Mouse (Mus musculus) myocyte (in vitro differentiated cells): ENCODE measurements around the gene Ppp1r14a.

ENCODE experiments used
- E2F4 ChIP-seq: IDR thresholded peaks from one replicate; pipeline ENCODE4 v1.6.1; 2011; ENCODE audit warnings: mild to moderate bottlenecking, control low read depth, moderate library complexity; ENCODE audit not compliant: insufficient read depth
- MAX ChIP-seq: IDR thresholded peaks from one replicate; pipeline ENCODE4 v1.6.1; 2011; ENCODE audit warnings: low read depth, mild to moderate bottlenecking, control low read depth
- MYOD1 ChIP-seq, 3 experiments: IDR thresholded peaks; one replicate each; pipeline ENCODE4 v1.6.1; 2011; ENCODE audit warnings: control low read depth in 2 of 3, low read depth in 2 of 3, mild to moderate bottlenecking in 2 of 3, moderate library complexity in 1 of 3; ENCODE audit not compliant: insufficient read length in 2 of 3, control insufficient read depth in 1 of 3
- MYOG ChIP-seq, 3 experiments: IDR thresholded peaks; one replicate each; pipeline ENCODE4 v1.6.1; 2011; ENCODE audit warnings: control low read depth in 2 of 3, low read depth in 2 of 3, mild to moderate bottlenecking in 2 of 3; ENCODE audit not compliant: insufficient read length in 2 of 3, control insufficient read depth in 1 of 3, insufficient read depth in 1 of 3
- POLR2A ChIP-seq: IDR thresholded peaks from one replicate; pipeline ENCODE4 v1.6.1; 2011; ENCODE audit warnings: low read depth, mild to moderate bottlenecking, control low read depth, moderate library complexity; ENCODE audit not compliant: insufficient read length
- POLR2AphosphoS2 ChIP-seq: IDR thresholded peaks from one replicate; pipeline ENCODE4 v1.6.1; 2011; ENCODE audit warnings: low read depth, control low read depth; ENCODE audit not compliant: insufficient read length
- SRF ChIP-seq: IDR thresholded peaks from one replicate; pipeline ENCODE4 v1.6.1; 2011; ENCODE audit warnings: low read depth; ENCODE audit not compliant: control insufficient read depth, insufficient read length
- USF1 ChIP-seq: IDR thresholded peaks from one replicate; pipeline ENCODE4 v1.6.1; 2011; ENCODE audit warnings: low read depth, mild to moderate bottlenecking, control low read depth, moderate library complexity

- TF ChIP-seq POLR2AphosphoS2 (no peak), MAX (no peak), POLR2A (no peak), MYOD1 (IDR thresholded peaks at IDR 0.05; ENCODE audit: control insufficient read depth in 1 of 3, insufficient read length in 2 of 3, low read depth in 2 of 3) (no peak), MYOG (IDR thresholded peaks at IDR 0.05; ENCODE audit: control insufficient read depth in 1 of 3, insufficient read depth in 1 of 3, insufficient read length in 2 of 3, low read depth in 2 of 3) (no peak), E2F4 (no peak), USF1 (no peak), SRF (no peak)
Observed at GRCm38 (mm10) chr7:29301127-29301566, 12.0 kb downstream of the Ppp1r14a start.
